In genomic region chr5:122821524-122821885, GRCm38 (mm10) we compare ENCODE assay signal across 8 mouse cellular contexts. TPM values are rescaled to one million over a fixed set of nuclear protein-coding genes. Genes with fewer than 3 reads are reported as not detected.
DNase-seq lines count a peak whose midpoint lies in the region; ATAC-seq and TF ChIP-seq lines count a peak whose summit lies in the region.

No protein-coding gene starts in this region.

- TF ChIP-seq POLR2A in heart, adult 2 months (IDR thresholded peaks at IDR 0.05; ENCODE audit: insufficient read depth, low read depth, low read length): no peak

- H3K4me2 ChIP-seq in forebrain, embryonic 16.5 days (ENCODE audit: low read length): peak overlapping the region; percentile 39
- peak overlapping the region; percentile 67 for H3K4me2 ChIP-seq in liver, postnatal 0 days (ENCODE audit: low read depth, low read length)

- H3K79me2 ChIP-seq in heart, adult 2 months (replicated peaks; ENCODE audit: control insufficient read depth, insufficient read depth, low read length): no peaks in the 10 kb centered on the region

- peak overlapping the region; percentile 97 for H3K27ac ChIP-seq in heart, adult 2 months
- peak overlapping the region; percentile 89 for H3K27ac ChIP-seq in forebrain, embryonic 16.5 days (ENCODE audit: low read length)
- peak overlapping the region; percentile 91; the same call in 1 of the 2 replicates for H3K27ac ChIP-seq in liver, postnatal 0 days (ENCODE audit: low read depth)

- H3K36me3 ChIP-seq in heart, adult 2 months (ENCODE audit: control insufficient read depth, insufficient read depth, low read length): 0 out of 2 replicates have a peak, but pooled peaks cover 2% of the 10 kb centered on the region
- peaks cover 37% of the 10 kb centered on the region for H3K36me3 ChIP-seq in E14TG2a.4 (ENCODE audit: insufficient read depth, low read length)
- peaks cover 13% of the 10 kb centered on the region for H3K36me3 ChIP-seq in forebrain, embryonic 16.5 days (ENCODE audit: control insufficient read depth, insufficient read depth)
- peaks cover 28% of the 10 kb centered on the region for H3K36me3 ChIP-seq in liver, postnatal 0 days (replicated peaks; ENCODE audit: insufficient read depth, low read length)

- ATAC-seq in forebrain, embryonic 16.5 days: peak; percentile 58
- ATAC-seq in liver, postnatal 0 days: peak; percentile 25

- TF ChIP-seq CTCF in heart, adult 2 months (IDR thresholded peaks at IDR 0.05): no peak
- TF ChIP-seq CTCF in E14TG2a.4 (conservative IDR thresholded peaks at IDR 0.05; ENCODE audit: low read length): no peak
- no peak for TF ChIP-seq CTCF in liver, postnatal 0 days (IDR thresholded peaks at IDR 0.05; ENCODE audit: low read depth)

- TF ChIP-seq EP300 in heart, adult 2 months (IDR thresholded peaks at IDR 0.05; ENCODE audit: insufficient read depth, low read depth, low read length): no peak
- TF ChIP-seq EP300 in liver, postnatal 0 days (IDR thresholded peaks at IDR 0.05; ENCODE audit: low read depth): 0 out of 2 replicates have a peak, but pooled peaks have one; percentile 7

- H3K9ac ChIP-seq in heart, adult 2 months (ENCODE audit: low read depth, low read length): peak overlapping the region; percentile 56
- H3K9ac ChIP-seq in forebrain, embryonic 16.5 days (replicated peaks; ENCODE audit: low read depth, low read length): peak overlapping the region; percentile 43; the same call in 1 of the 2 replicates
- peak overlapping the region; percentile 39; the same call in 1 of the 2 replicates for H3K9ac ChIP-seq in liver, postnatal 0 days (replicated peaks)

- H3K4me3 ChIP-seq in heart, adult 2 months: peak overlapping the region; percentile 96
- peak overlapping the region; percentile 96 for H3K4me3 ChIP-seq in E14TG2a.4 (replicated peaks; ENCODE audit: low read length)
- H3K4me3 ChIP-seq in forebrain, embryonic 16.5 days (replicated peaks; ENCODE audit: low read length): peak overlapping the region; percentile 92
- peak overlapping the region; percentile 72 for H3K4me3 ChIP-seq in liver, postnatal 0 days (ENCODE audit: low read depth, low read length)

- WGBS in heart, adult 2 months: 0% methylated on average over 10 of the region's 10 CpGs
- under 1% methylated on average over 10 of the region's 10 CpGs for WGBS in forebrain, embryonic 16.5 days
- WGBS in liver, postnatal 0 days (ENCODE audit: insufficient replicate concordance): under 1% methylated on average over 10 of the region's 10 CpGs

- no peaks in the 10 kb centered on the region for H3K27me3 ChIP-seq in heart, adult 2 months (ENCODE audit: control insufficient read depth, insufficient read depth, low read length)
- H3K27me3 ChIP-seq in E14TG2a.4 (ENCODE audit: insufficient read depth, low read length): no peaks in the 10 kb centered on the region
- H3K27me3 ChIP-seq in forebrain, embryonic 16.5 days (replicated peaks; ENCODE audit: control insufficient read depth, insufficient read depth, low read length): no peaks in the 10 kb centered on the region
- H3K27me3 ChIP-seq in liver, postnatal 0 days (ENCODE audit: insufficient read depth, low read length): no peaks in the 10 kb centered on the region

- DNase-seq in heart, adult 2 months: no peak
- DNase-seq in heart, adult 8-10 months (ENCODE audit: low spot score): no peak
- DNase-seq in liver, postnatal 0 days: no peak
- DNase-seq in MN1 (ENCODE audit: low spot score): no peak
- no peak for DNase-seq in layer of hippocampus, adult 9-11 months
- DNase-seq in cerebellum, postnatal 36 days: no peak

- intact Hi-C loops in heart, adult 2 months (cut with DNase I): loop anchor here (1.0 to 5.0 kb wide), 2 partner anchors 28 to 81 kb away; no protein-coding TSS in a partner anchor

- no peaks in the 10 kb centered on the region for H3K9me3 ChIP-seq in E14TG2a.4 (ENCODE audit: low read length)
- no peaks in the 10 kb centered on the region for H3K9me3 ChIP-seq in forebrain, embryonic 16.5 days (ENCODE audit: control insufficient read depth, low read length)
- H3K9me3 ChIP-seq in liver, postnatal 0 days (ENCODE audit: low read length): no peaks in the 10 kb centered on the region

- no peaks in the 10 kb centered on the region for H3K4me1 ChIP-seq in heart, adult 2 months (ENCODE audit: control insufficient read depth, insufficient read depth, low read length)
- H3K4me1 ChIP-seq in E14TG2a.4 (replicated peaks; ENCODE audit: low read depth, low read length): peaks cover 61% of the 10 kb centered on the region
- H3K4me1 ChIP-seq in forebrain, embryonic 16.5 days (replicated peaks; ENCODE audit: control insufficient read depth, insufficient read depth, low read length): peaks cover 15% of the 10 kb centered on the region
- H3K4me1 ChIP-seq in liver, postnatal 0 days (ENCODE audit: insufficient read depth): peaks cover 6% of the 10 kb centered on the region; the same call in 1 of the 2 replicates

RNA-seq across cellular contexts. Expression of gene Anapc5, which starts 0.4 kb away (rescaled TPM):
- total RNA-seq in heart, adult 2 months (2021): 100 to 1,000 TPM; 150 to 165 TPM
- polyA plus RNA-seq in heart, adult 2 months (2012; rRNA removed): 210 and 302 TPM in 2 replicates
- 100 to 1,000 TPM; 151 to 179 (median 164) TPM for total RNA-seq in heart, adult 8-10 months (2022)
- polyA plus RNA-seq in forebrain, embryonic 16.5 days (2015; fragmentation: Nextera tagmentation; extraction: Ambion mirVana): 562 and 569 TPM in 2 replicates
- 103 and 117 TPM in 2 replicates for polyA plus RNA-seq in liver, postnatal 0 days (2015; fragmentation: Nextera tagmentation; extraction: Ambion mirVana)

RNA-seq across cellular contexts. Expression of gene Rnf34, which starts 28.3 kb away (rescaled TPM):
- total RNA-seq in heart, adult 2 months (2021): 10 to 100 TPM; 26.1 to 33.3 TPM
- polyA plus RNA-seq in heart, adult 2 months (2012; rRNA removed): 10.5 and 21.8 TPM in 2 replicates
- total RNA-seq in heart, adult 8-10 months (2022): 10 to 100 TPM; 30.7 to 39.8 (median 35.3) TPM
- 52.3 and 58.0 TPM in 2 replicates for polyA plus RNA-seq in forebrain, embryonic 16.5 days (2015; fragmentation: Nextera tagmentation; extraction: Ambion mirVana)
- polyA plus RNA-seq in liver, postnatal 0 days (2015; fragmentation: Nextera tagmentation; extraction: Ambion mirVana): 8.0 and 8.3 TPM in 2 replicates

RNA-seq across cellular contexts. Expression of gene Camkk2, which starts 42.3 kb away (rescaled TPM):
- 10 to 100 TPM; 10.2 to 13.6 TPM for total RNA-seq in heart, adult 2 months (2021)
- 9.3 and 10.5 TPM in 2 replicates for polyA plus RNA-seq in heart, adult 2 months (2012; rRNA removed)
- total RNA-seq in heart, adult 8-10 months (2022): 10 to 100 TPM in 3 of 4 experiments, 1 to 10 TPM in 1; 8.9 to 12.5 (median 11.3) TPM
- 70.7 and 75.6 TPM in 2 replicates for polyA plus RNA-seq in forebrain, embryonic 16.5 days (2015; fragmentation: Nextera tagmentation; extraction: Ambion mirVana)
- polyA plus RNA-seq in liver, postnatal 0 days (2015; fragmentation: Nextera tagmentation; extraction: Ambion mirVana): 9.7 and 10.6 TPM in 2 replicates
